Mouse (Mus musculus) myocyte (in vitro differentiated cells): ENCODE measurements around the gene Prr23a1. TPM values are rescaled to one million over a fixed set of nuclear protein-coding genes. Genes with fewer than 3 reads are reported as not detected.

Experiments
- H3K27me3 ChIP-seq: one replicate; pipeline ENCODE4 v1.6.1; 2011; ENCODE audit not compliant: control insufficient read depth, insufficient read depth, insufficient read length
- H3K36me3 ChIP-seq: one replicate; pipeline ENCODE4 v1.6.1; 2011; ENCODE audit not compliant: control insufficient read depth, insufficient read depth
- H3K4me2 ChIP-seq: one replicate; pipeline ENCODE4 v1.6.1; 2011; ENCODE audit warnings: low read depth, control low read depth
- H3K4me3 ChIP-seq: one replicate; pipeline ENCODE4 v1.5.1; 2011; ENCODE audit warnings: mild to moderate bottlenecking, control low read depth, moderate library complexity
- H3K79me2 ChIP-seq: one replicate; pipeline ENCODE4 v1.6.1; 2011; ENCODE audit not compliant: control insufficient read depth, insufficient read depth
- H3ac ChIP-seq: one replicate; pipeline ENCODE4 v1.6.1; 2011; ENCODE audit not compliant: control insufficient read depth, insufficient read length
- CEBPB ChIP-seq: IDR thresholded peaks from 2 replicates; pipeline ENCODE4 v1.6.1; 2011; ENCODE audit warnings: mild to moderate bottlenecking, moderate library complexity; ENCODE audit not compliant: poor library complexity, insufficient read depth, severe bottlenecking
- E2F4 ChIP-seq: IDR thresholded peaks from one replicate; pipeline ENCODE4 v1.6.1; 2011; ENCODE audit warnings: mild to moderate bottlenecking, control low read depth, moderate library complexity; ENCODE audit not compliant: insufficient read depth
- MAX ChIP-seq: IDR thresholded peaks from one replicate; pipeline ENCODE4 v1.6.1; 2011; ENCODE audit warnings: low read depth, mild to moderate bottlenecking, control low read depth
- MYOD1 ChIP-seq, 3 experiments: IDR thresholded peaks; one replicate each; pipeline ENCODE4 v1.6.1; 2011; ENCODE audit warnings: control low read depth in 2 of 3, low read depth in 2 of 3, mild to moderate bottlenecking in 2 of 3, moderate library complexity in 1 of 3; ENCODE audit not compliant: insufficient read length in 2 of 3, control insufficient read depth in 1 of 3
- MYOG ChIP-seq, 3 experiments: IDR thresholded peaks; one replicate each; pipeline ENCODE4 v1.6.1; 2011; ENCODE audit warnings: control low read depth in 2 of 3, low read depth in 2 of 3, mild to moderate bottlenecking in 2 of 3; ENCODE audit not compliant: insufficient read length in 2 of 3, control insufficient read depth in 1 of 3, insufficient read depth in 1 of 3
- POLR2A ChIP-seq: IDR thresholded peaks from one replicate; pipeline ENCODE4 v1.6.1; 2011; ENCODE audit warnings: low read depth, mild to moderate bottlenecking, control low read depth, moderate library complexity; ENCODE audit not compliant: insufficient read length
- POLR2AphosphoS2 ChIP-seq: IDR thresholded peaks from one replicate; pipeline ENCODE4 v1.6.1; 2011; ENCODE audit warnings: low read depth, control low read depth; ENCODE audit not compliant: insufficient read length
- REST ChIP-seq: IDR thresholded peaks from one replicate; pipeline ENCODE4 v1.6.1; 2011; ENCODE audit warnings: mild to moderate bottlenecking, control low read depth, moderate library complexity; ENCODE audit not compliant: insufficient read depth, insufficient read length
- SRF ChIP-seq: IDR thresholded peaks from one replicate; pipeline ENCODE4 v1.6.1; 2011; ENCODE audit warnings: low read depth; ENCODE audit not compliant: control insufficient read depth, insufficient read length
- TCF12 ChIP-seq: IDR thresholded peaks from one replicate; pipeline ENCODE4 v1.6.1; 2011; ENCODE audit warnings: mild to moderate bottlenecking, control low read depth; ENCODE audit not compliant: poor library complexity, insufficient read depth, severe bottlenecking
- TCF3 ChIP-seq: IDR thresholded peaks from one replicate; pipeline ENCODE4 v1.6.1; 2011; ENCODE audit warnings: low read depth, control low read depth; ENCODE audit not compliant: insufficient read length
- USF1 ChIP-seq: IDR thresholded peaks from one replicate; pipeline ENCODE4 v1.6.1; 2011; ENCODE audit warnings: low read depth, mild to moderate bottlenecking, control low read depth, moderate library complexity
- polyA plus RNA-seq: library from polyadenylated mRNA; unstranded; fragments of >200 nt; fragmentation: generic; extraction: Trizol; gene quantifications from one replicate; pipeline ENCODE4 v1.2.1, GENCODE M21; 2012; ENCODE audit warnings: missing spikeins

Gene Prr23a1
- polyA plus RNA-seq, result not detected

- no peaks in the 10 kb centered on the region for H3K27me3 ChIP-seq
- no peaks in the 10 kb centered on the region for H3K79me2 ChIP-seq
- H3K36me3 ChIP-seq, result no peaks in the 10 kb centered on the region
- no peak within 1 kb of the TSS for H3K4me2 ChIP-seq
- no peak within 1 kb of the TSS for H3ac ChIP-seq
- H3K4me3 ChIP-seq, result no peak within 1 kb of the TSS
- no peak for TF ChIP-seq SRF
- no peak for TF ChIP-seq POLR2AphosphoS2
- TF ChIP-seq USF1, result no peak
These were observed at the start of gene Prr23a1 for GRCm38 (mm10) chr9:98842117-98842516. Gene Prr23a1, plus strand, starts transcription at chr9:98842503.

- H3K79me2 ChIP-seq, result no peaks in the 10 kb centered on the region
- no peaks in the 10 kb centered on the region for H3K36me3 ChIP-seq
- H3K4me3 ChIP-seq, result no peak overlapping the region
- no peak overlapping the region for H3K4me2 ChIP-seq
- no peak for TF ChIP-seq MYOD1 (IDR thresholded peaks at IDR 0.05; ENCODE audit: control insufficient read depth in 1 of 3, insufficient read length in 2 of 3, low read depth in 2 of 3)
- TF ChIP-seq SRF, result no peak
- TF ChIP-seq POLR2A, result no peak
- no peak for TF ChIP-seq POLR2AphosphoS2
- no peak for TF ChIP-seq TCF3
- TF ChIP-seq CEBPB, result no peak
- no peak for TF ChIP-seq MYOG (IDR thresholded peaks at IDR 0.05; ENCODE audit: control insufficient read depth in 1 of 3, insufficient read depth in 1 of 3, insufficient read length in 2 of 3, low read depth in 2 of 3)
- TF ChIP-seq TCF12, result no peak
- no peak for TF ChIP-seq REST
- TF ChIP-seq USF1, result no peak
- TF ChIP-seq MAX, result no peak
- TF ChIP-seq E2F4, result no peak
- H3K27me3 ChIP-seq, result no peaks in the 10 kb centered on the region
- H3ac ChIP-seq, result no peak overlapping the region
These were observed 43.3 kb upstream of the Prr23a1 start for GRCm38 (mm10) chr9:98799021-98799420.

- Histone ChIP-seq H3K79me2 (no peaks in the 10 kb centered on the region), H3K36me3 (no peaks in the 10 kb centered on the region), H3K27me3 (no peaks in the 10 kb centered on the region), H3ac (no peak overlapping the region), H3K4me2 (no peak overlapping the region), H3K4me3 (no peak overlapping the region)
- TF ChIP-seq SRF, result no peak
- no peak for TF ChIP-seq POLR2A
- TF ChIP-seq CEBPB, result no peak
- no peak for TF ChIP-seq MYOG (IDR thresholded peaks at IDR 0.05; ENCODE audit: control insufficient read depth in 1 of 3, insufficient read depth in 1 of 3, insufficient read length in 2 of 3, low read depth in 2 of 3)
- no peak for TF ChIP-seq E2F4
- TF ChIP-seq POLR2AphosphoS2, result no peak
- no peak for TF ChIP-seq TCF12
- TF ChIP-seq TCF3, result no peak
- TF ChIP-seq MYOD1 (IDR thresholded peaks at IDR 0.05; ENCODE audit: control insufficient read depth in 1 of 3, insufficient read length in 2 of 3, low read depth in 2 of 3), result no peak
- TF ChIP-seq USF1, result no peak
- no peak for TF ChIP-seq MAX
- no peak for TF ChIP-seq REST
These were observed 38.3 kb upstream of the Prr23a1 start for GRCm38 (mm10) chr9:98803971-98804370.

- Histone ChIP-seq H3K4me2 (no peak overlapping the region), H3K27me3 (no peaks in the 10 kb centered on the region), H3K36me3 (no peaks in the 10 kb centered on the region), H3K79me2 (no peaks in the 10 kb centered on the region), H3K4me3 (no peak overlapping the region), H3ac (no peak overlapping the region)
- no peak for TF ChIP-seq POLR2AphosphoS2
- TF ChIP-seq USF1, result no peak
- TF ChIP-seq MAX, result no peak
- no peak for TF ChIP-seq MYOG (IDR thresholded peaks at IDR 0.05; ENCODE audit: control insufficient read depth in 1 of 3, insufficient read depth in 1 of 3, insufficient read length in 2 of 3, low read depth in 2 of 3)
- no peak for TF ChIP-seq REST
- TF ChIP-seq TCF3, result no peak
- TF ChIP-seq TCF12, result no peak
- no peak for TF ChIP-seq POLR2A
- TF ChIP-seq CEBPB, result no peak
- no peak for TF ChIP-seq MYOD1 (IDR thresholded peaks at IDR 0.05; ENCODE audit: control insufficient read depth in 1 of 3, insufficient read length in 2 of 3, low read depth in 2 of 3)
- no peak for TF ChIP-seq SRF
- TF ChIP-seq E2F4, result no peak
These were observed 36.8 kb upstream of the Prr23a1 start for GRCm38 (mm10) chr9:98805511-98805910.

- H3K4me2 ChIP-seq, result no peak overlapping the region
- no peak overlapping the region for H3K4me3 ChIP-seq
- no peak overlapping the region for H3ac ChIP-seq
- TF ChIP-seq MAX, result no peak
- no peak for TF ChIP-seq MYOD1 (IDR thresholded peaks at IDR 0.05; ENCODE audit: control insufficient read depth in 1 of 3, insufficient read length in 2 of 3, low read depth in 2 of 3)
- no peak for TF ChIP-seq POLR2A
- TF ChIP-seq REST, result no peak
- no peak for TF ChIP-seq SRF
- TF ChIP-seq TCF3, result no peak
- TF ChIP-seq TCF12, result no peak
- no peak for TF ChIP-seq CEBPB
- TF ChIP-seq E2F4, result no peak
- TF ChIP-seq USF1, result no peak
- TF ChIP-seq POLR2AphosphoS2, result no peak
- TF ChIP-seq MYOG (IDR thresholded peaks at IDR 0.05; ENCODE audit: control insufficient read depth in 1 of 3, insufficient read depth in 1 of 3, insufficient read length in 2 of 3, low read depth in 2 of 3), result no peak
- H3K36me3 ChIP-seq, result no peaks in the 10 kb centered on the region
- no peaks in the 10 kb centered on the region for H3K79me2 ChIP-seq
- no peaks in the 10 kb centered on the region for H3K27me3 ChIP-seq
These were observed 36.4 kb upstream of the Prr23a1 start for GRCm38 (mm10) chr9:98805934-98806333.
